Mouse (Mus musculus): ENCODE data around the gene Vcp.
"Not testable (repeated sequence)": the region's sequence is repeated elsewhere in the genome, so short reads cannot be mapped to it uniquely, and the experiment has no call there.

Vcp gene

GRCm38 (mm10) chr4:43029749-43030148 is 29.4 kb upstream of the Vcp start:
- DNase-seq (ENCODE audit: inconsistent ontology term) = no peak

- DNase-seq (ENCODE audit: inconsistent ontology term) = no peak
Measured at GRCm38 (mm10) chr4:43029121-43029520, 28.8 kb upstream of the Vcp start.

- peak; percentile 98 for DNase-seq (ENCODE audit: inconsistent ontology term)
Measured at GRCm38 (mm10) chr4:43025084-43025960, 25.0 kb upstream of the Vcp start, which contains the start of gene Pigo. Gene Pigo (minus strand): TSS chr4:43025819.

GRCm38 (mm10) chr4:43024673-43025072 is 24.4 kb upstream of the Vcp start:
- no peak for DNase-seq (ENCODE audit: inconsistent ontology term)

- DNase-seq (ENCODE audit: inconsistent ontology term) = no peak
Measured at GRCm38 (mm10) chr4:43021341-43021740, 21.0 kb upstream of the Vcp start.

- DNase-seq (ENCODE audit: inconsistent ontology term) = no peak
Measured at GRCm38 (mm10) chr4:43020876-43021275, 20.6 kb upstream of the Vcp start.

GRCm38 (mm10) chr4:43019641-43020465 is 19.5 kb upstream of the Vcp start:
- DNase-seq (ENCODE audit: inconsistent ontology term) = no peak

GRCm38 (mm10) chr4:43019176-43019575 is 18.9 kb upstream of the Vcp start:
- no peak for DNase-seq (ENCODE audit: inconsistent ontology term)

- no peak for DNase-seq (ENCODE audit: inconsistent ontology term)
Measured at GRCm38 (mm10) chr4:43018156-43018555, 17.8 kb upstream of the Vcp start.

- DNase-seq (ENCODE audit: inconsistent ontology term) = peak; percentile 40
Measured at GRCm38 (mm10) chr4:43012091-43012490, 11.8 kb upstream of the Vcp start.

GRCm38 (mm10) chr4:43010161-43011038 is 10.1 kb upstream of the Vcp start, which contains the start of gene Fancg:
Gene Fancg (minus strand): TSS chr4:43010506.
- peak; percentile 87 for DNase-seq (ENCODE audit: inconsistent ontology term)

GRCm38 (mm10) chr4:43005765-43006164 is 5.5 kb upstream of the Vcp start:
- peak; percentile 59 for DNase-seq (ENCODE audit: inconsistent ontology term)

GRCm38 (mm10) chr4:43004951-43005350 is 4.6 kb upstream of the Vcp start:
- DNase-seq (ENCODE audit: inconsistent ontology term) = no peak

GRCm38 (mm10) chr4:43002756-43003439 is 2.6 kb upstream of the Vcp start:
- DNase-seq (ENCODE audit: inconsistent ontology term) = no peak

- no peak for DNase-seq (ENCODE audit: inconsistent ontology term)
Measured at GRCm38 (mm10) chr4:43001272-43001671, 965 bp upstream of the Vcp start.

GRCm38 (mm10) chr4:42999451-43000140 is 711 bp downstream of the Vcp start:
- DNase-seq (ENCODE audit: inconsistent ontology term) = peak; percentile 92

GRCm38 (mm10) chr4:42998022-42998421 is 2.3 kb downstream of the Vcp start:
- no peak for DNase-seq (ENCODE audit: inconsistent ontology term)

- DNase-seq (ENCODE audit: inconsistent ontology term) = no peak
Measured at GRCm38 (mm10) chr4:42988296-42988695, 12.0 kb downstream of the Vcp start.

- not testable (repeated sequence) for DNase-seq (ENCODE audit: inconsistent ontology term)
Measured at GRCm38 (mm10) chr4:42980467-42980866, 19.8 kb downstream of the Vcp start.

GRCm38 (mm10) chr4:42978062-42978461 is 22.2 kb downstream of the Vcp start:
- no peak for DNase-seq (ENCODE audit: inconsistent ontology term)

All from Muller cell, postnatal 12 days (primary cell).